Mouse (Mus musculus) E14TG2a.4 (cell line): ENCODE results near the gene Pde1b.

ENCODE experiments used
- CTCF ChIP-seq: conservative IDR thresholded peaks from 2 replicates; pipeline ENCODE4 v1.5.1; 2014; ENCODE audit warnings: low read length
- NANOG ChIP-seq: IDR thresholded peaks from 2 replicates; pipeline ENCODE4 v1.6.1; 2014; ENCODE audit warnings: borderline replicate concordance, low read length, mixed read lengths
- POU5F1 ChIP-seq: IDR thresholded peaks from 2 replicates; pipeline ENCODE4 v1.6.1; 2014; ENCODE audit warnings: low read length, borderline replicate concordance

DNA sequence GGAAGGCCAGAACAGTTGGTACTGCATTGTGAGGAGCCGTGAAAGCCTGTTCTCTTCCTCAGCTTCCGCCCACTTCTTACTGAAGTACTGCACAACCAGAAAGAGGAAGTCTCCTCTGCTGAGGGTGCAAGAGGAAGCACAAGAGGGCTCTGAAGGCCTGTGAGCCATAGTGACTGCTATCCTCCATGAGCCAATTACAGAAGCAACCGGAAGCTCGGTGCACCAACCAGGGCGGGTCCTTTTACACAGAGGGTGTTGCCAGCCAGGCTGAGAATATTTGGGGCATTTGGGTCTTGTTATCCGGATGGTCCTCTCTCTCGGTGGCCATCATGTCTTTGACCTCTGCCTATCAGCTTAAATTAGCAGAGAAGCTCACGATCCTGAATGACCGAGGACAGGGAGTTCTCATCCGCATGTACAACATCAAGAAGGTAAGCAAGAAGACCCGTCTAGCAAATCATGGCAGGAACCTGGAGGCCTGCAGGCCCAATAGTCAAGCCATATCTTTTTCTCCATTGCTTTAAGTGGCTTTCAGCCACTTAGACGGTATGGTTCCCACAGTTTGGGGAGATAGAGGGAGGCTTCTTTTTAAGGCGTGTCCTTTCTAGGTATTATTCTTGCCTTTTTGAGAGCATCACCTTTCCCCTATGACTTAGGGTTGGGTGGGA is 49.1 kb upstream of the Pde1b start, which contains the start of gene Nckap1l:
- TF ChIP-seq CTCF (no peak), POU5F1 (no peak), NANOG (no peak)
